Mouse (Mus musculus): ENCODE data around the gene Nusap1. TPM values are rescaled to one million over a fixed set of nuclear protein-coding genes. Genes with fewer than 3 reads are reported as not detected.
A peak's percentile ranks its signal among the peaks of the same experiment; 100 is the strongest.

The Nusap1 gene
- polyA plus RNA-seq (2012; ENCODE audit: insufficient read depth, insufficient read length, low replicate concordance, missing spikeins): not detected in 2 replicates

GRCm38 (mm10) chr2:119618199-119618982, at the start of gene Nusap1, which contains the start of gene Oip5:
TSS of gene Nusap1 (plus strand) at chr2:119618298.
TSS of gene Oip5 (minus strand) at chr2:119618469.
- no peak for TF ChIP-seq CTCF (IDR thresholded peaks at IDR 0.05; ENCODE audit: insufficient read depth, low read depth, low read length)
- no peak for TF ChIP-seq POLR2A (IDR thresholded peaks at IDR 0.05; ENCODE audit: insufficient read depth, low read depth, low read length)
- Histone ChIP-seq H3K27ac (ENCODE audit: insufficient read depth, low read depth, low read length) (no peak within 1 kb of the TSS), H3K4me1 (ENCODE audit: control insufficient read depth, insufficient read depth, low read length) (peaks cover 5% of the 10 kb centered on the region; the same call in 1 of the 2 replicates), H3K4me3 (ENCODE audit: insufficient read depth, low read depth, low read length) (peak within 1 kb of the TSS; percentile 75)
- WGBS: under 1% methylated on average over 55 of the region's 55 CpGs

GRCm38 (mm10) chr2:119572471-119572870, 45.6 kb upstream of the Nusap1 start:
- Histone ChIP-seq H3K4me1 (ENCODE audit: control insufficient read depth, insufficient read depth, low read length) (no peaks in the 10 kb centered on the region), H3K27ac (ENCODE audit: insufficient read depth, low read depth, low read length) (no peak overlapping the region), H3K4me3 (ENCODE audit: insufficient read depth, low read depth, low read length) (no peak overlapping the region)
- no peak for TF ChIP-seq CTCF (IDR thresholded peaks at IDR 0.05; ENCODE audit: insufficient read depth, low read depth, low read length)
- TF ChIP-seq POLR2A (IDR thresholded peaks at IDR 0.05; ENCODE audit: insufficient read depth, low read depth, low read length): no peak
- 92% methylated on average over 1 of the region's 1 CpGs for WGBS

GRCm38 (mm10) chr2:119581571-119581970, 36.5 kb upstream of the Nusap1 start:
- H3K4me3 ChIP-seq (ENCODE audit: insufficient read depth, low read depth, low read length): no peak overlapping the region
- no peak for TF ChIP-seq CTCF (IDR thresholded peaks at IDR 0.05; ENCODE audit: insufficient read depth, low read depth, low read length)
- no peak for TF ChIP-seq POLR2A (IDR thresholded peaks at IDR 0.05; ENCODE audit: insufficient read depth, low read depth, low read length)
- no peak overlapping the region for H3K27ac ChIP-seq (ENCODE audit: insufficient read depth, low read depth, low read length)
- 94% methylated on average over 3 of the region's 3 CpGs for WGBS
- H3K4me1 ChIP-seq (ENCODE audit: control insufficient read depth, insufficient read depth, low read length): peaks cover 8% of the 10 kb centered on the region

DNA sequence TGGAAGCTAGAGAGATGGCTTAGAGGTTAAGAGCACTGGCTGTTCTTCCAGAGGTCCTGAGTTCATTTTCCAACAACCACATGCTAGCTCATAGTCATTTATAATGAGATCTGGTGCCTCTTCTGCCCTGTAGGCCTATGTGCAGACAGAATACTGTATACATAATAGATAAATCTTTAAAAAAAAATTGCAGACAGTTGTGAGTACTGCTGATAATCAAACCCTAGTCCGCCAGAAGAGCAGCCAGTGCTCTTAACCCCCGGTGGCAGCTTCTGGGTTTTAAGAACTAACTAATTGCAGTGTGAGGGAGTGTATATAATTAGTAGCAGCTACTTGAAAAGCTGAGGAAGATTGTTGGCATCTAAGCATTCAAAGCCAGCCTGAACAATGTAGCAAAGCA, 34.7 kb upstream of the Nusap1 start:
- Histone ChIP-seq H3K4me1 (ENCODE audit: control insufficient read depth, insufficient read depth, low read length) (peaks cover 8% of the 10 kb centered on the region), H3K27ac (ENCODE audit: insufficient read depth, low read depth, low read length) (peak overlapping the region; percentile 91), H3K4me3 (ENCODE audit: insufficient read depth, low read depth, low read length) (no peak overlapping the region)
- TF ChIP-seq POLR2A (IDR thresholded peaks at IDR 0.05; ENCODE audit: insufficient read depth, low read depth, low read length): no peak
- TF ChIP-seq CTCF (IDR thresholded peaks at IDR 0.05; ENCODE audit: insufficient read depth, low read depth, low read length): no peak
- WGBS: 28% methylated on average over 2 of the region's 2 CpGs

GRCm38 (mm10) chr2:119584282-119584681, 33.8 kb upstream of the Nusap1 start:
- TF ChIP-seq POLR2A (IDR thresholded peaks at IDR 0.05; ENCODE audit: insufficient read depth, low read depth, low read length) (no peak), CTCF (IDR thresholded peaks at IDR 0.05; ENCODE audit: insufficient read depth, low read depth, low read length) (no peak)
- 75% methylated on average over 8 of the region's 8 CpGs for WGBS
- Histone ChIP-seq H3K4me1 (ENCODE audit: control insufficient read depth, insufficient read depth, low read length) (peaks cover 8% of the 10 kb centered on the region), H3K4me3 (ENCODE audit: insufficient read depth, low read depth, low read length) (no peak overlapping the region), H3K27ac (ENCODE audit: insufficient read depth, low read depth, low read length) (peak overlapping the region; percentile 91)

DNA sequence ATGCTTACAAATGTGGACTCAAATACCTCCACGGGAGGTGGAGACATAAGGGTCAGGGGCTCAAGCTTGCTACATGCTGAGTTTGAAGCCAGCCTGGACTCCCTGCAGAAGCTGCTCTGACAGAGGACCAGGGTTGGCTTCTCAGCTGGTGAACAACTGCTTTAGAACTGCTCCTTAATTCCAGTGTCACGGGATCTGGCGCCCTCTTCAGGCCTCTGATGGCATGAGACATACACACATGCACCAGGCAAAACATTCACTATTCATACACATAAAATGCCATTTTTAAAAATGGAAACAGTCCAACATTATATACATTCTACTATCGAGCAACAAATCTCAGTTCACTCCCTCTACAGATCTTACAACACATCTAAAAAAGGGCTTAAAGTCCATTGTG, 30.7 kb upstream of the Nusap1 start:
- 25% methylated on average over 4 of the region's 4 CpGs for WGBS
- no peak overlapping the region for H3K27ac ChIP-seq (ENCODE audit: insufficient read depth, low read depth, low read length)
- TF ChIP-seq POLR2A (IDR thresholded peaks at IDR 0.05; ENCODE audit: insufficient read depth, low read depth, low read length): no peak
- TF ChIP-seq CTCF (IDR thresholded peaks at IDR 0.05; ENCODE audit: insufficient read depth, low read depth, low read length): no peak
- H3K4me3 ChIP-seq (ENCODE audit: insufficient read depth, low read depth, low read length): no peak overlapping the region
- peaks cover 6% of the 10 kb centered on the region for H3K4me1 ChIP-seq (ENCODE audit: control insufficient read depth, insufficient read depth, low read length)

- Histone ChIP-seq H3K4me1 (ENCODE audit: control insufficient read depth, insufficient read depth, low read length) (no peaks in the 10 kb centered on the region), H3K4me3 (ENCODE audit: insufficient read depth, low read depth, low read length) (no peak overlapping the region), H3K27ac (ENCODE audit: insufficient read depth, low read depth, low read length) (no peak overlapping the region)
- WGBS: 93% methylated on average over 3 of the region's 3 CpGs
- no peak for TF ChIP-seq POLR2A (IDR thresholded peaks at IDR 0.05; ENCODE audit: insufficient read depth, low read depth, low read length)
- TF ChIP-seq CTCF (IDR thresholded peaks at IDR 0.05; ENCODE audit: insufficient read depth, low read depth, low read length): no peak
These were observed 26.9 kb upstream of the Nusap1 start for GRCm38 (mm10) chr2:119591247-119591646.

- Histone ChIP-seq H3K27ac (ENCODE audit: insufficient read depth, low read depth, low read length) (peak overlapping the region; percentile 79), H3K4me3 (ENCODE audit: insufficient read depth, low read depth, low read length) (no peak overlapping the region), H3K4me1 (ENCODE audit: control insufficient read depth, insufficient read depth, low read length) (peaks cover 6% of the 10 kb centered on the region; the same call in 1 of the 2 replicates)
- TF ChIP-seq POLR2A (IDR thresholded peaks at IDR 0.05; ENCODE audit: insufficient read depth, low read depth, low read length): no peak
- TF ChIP-seq CTCF (IDR thresholded peaks at IDR 0.05; ENCODE audit: insufficient read depth, low read depth, low read length): no peak
- 5% methylated on average over 7 of the region's 7 CpGs for WGBS
These were observed 24.4 kb upstream of the Nusap1 start for GRCm38 (mm10) chr2:119593765-119594112.

All from olfactory bulb, adult 2 months (tissue).